Mouse (Mus musculus) heart, embryonic 13.5 days (tissue): ENCODE data around the gene Mfsd14a. TPM values are rescaled to one million over a fixed set of nuclear protein-coding genes. Genes with fewer than 3 reads are reported as not detected.

Source experiments
- ATAC-seq: fragments of 200-750 bp; cut with Nextera tagmentation; 2 replicates; pipeline ENCODE4 v1.8.0; 2017; ENCODE audit warnings: moderate TSS enrichment; ENCODE audit not compliant: insufficient number of reproducible peaks, low FRiP score, low TSS enrichment; ENCODE audit errors: extremely low read depth
- H3K27ac ChIP-seq: fragments of 300-500 bp; sonication (generic); replicated peaks from 2 replicates; pipeline ENCODE4 v1.5.1; 2015; ENCODE audit warnings: moderate library complexity, mild to moderate bottlenecking, inconsistent platforms
- H3K27me3 ChIP-seq: fragments of 300-500 bp; sonication (generic); replicated peaks from 2 replicates; pipeline ENCODE4 v1.6.1; 2015; ENCODE audit warnings: mild to moderate bottlenecking, inconsistent platforms
- H3K36me3 ChIP-seq: fragments of 300-500 bp; sonication (generic); 2 replicates; pipeline ENCODE4 v1.6.1; 2015; ENCODE audit warnings: mild to moderate bottlenecking, inconsistent platforms
- H3K4me1 ChIP-seq: fragments of 300-500 bp; sonication (generic); 2 replicates; pipeline ENCODE4 v1.6.1; 2015; ENCODE audit warnings: inconsistent platforms
- H3K4me2 ChIP-seq: fragments of 300-500 bp; sonication (generic); 2 replicates; pipeline ENCODE4 v1.6.1; 2015; ENCODE audit warnings: inconsistent platforms, mild to moderate bottlenecking, moderate library complexity
- H3K4me3 ChIP-seq: fragments of 300-500 bp; sonication (generic); 2 replicates; pipeline ENCODE4 v1.5.1; 2015; ENCODE audit warnings: moderate library complexity, mild to moderate bottlenecking, inconsistent platforms
- H3K9ac ChIP-seq: fragments of 300-500 bp; sonication (generic); 2 replicates; pipeline ENCODE4 v1.6.1; 2015; ENCODE audit warnings: inconsistent platforms, mild to moderate bottlenecking, moderate library complexity
- H3K9me3 ChIP-seq: fragments of 300-500 bp; sonication (generic); 2 replicates; pipeline ENCODE4 v1.6.1; 2016; ENCODE audit warnings: inconsistent platforms
- WGBS: fragments of 180-500 bp; shearing (Covaris S2); methylation state at CpG from one replicate; pipeline ENCODE4 v1.1.7; 2015; ENCODE audit warnings: mixed read lengths; 5-methylcytosine and 5-hydroxymethylcytosine counted together
- polyA plus RNA-seq: library from polyadenylated mRNA; unstranded; fragments of >200 nt; fragmentation: Nextera tagmentation; extraction: Ambion mirVana; gene quantifications from 2 replicates; pipeline ENCODE4 v1.2.1, GENCODE M21; 2015

Mfsd14a gene
- polyA plus RNA-seq, 1 experiment from 2014 or later: 49.7 TPM

- Histone ChIP-seq H3K9me3 (no peaks in the 10 kb centered on the region), H3K4me3 (no peak overlapping the region), H3K27me3 (no peaks in the 10 kb centered on the region), H3K4me1 (peaks cover 34% of the 10 kb centered on the region), H3K4me2 (no peak overlapping the region), H3K36me3 (peaks cover 41% of the 10 kb centered on the region), H3K27ac (no peak overlapping the region), H3K9ac (no peak overlapping the region)
- 93% methylated on average over 9 of the region's 9 CpGs for WGBS
- ATAC-seq: no peak
Measured at GRCm38 (mm10) chr3:116650698-116651097, 11.8 kb downstream of the Mfsd14a start.

- Histone ChIP-seq H3K4me2 (no peak overlapping the region), H3K36me3 (peaks cover 58% of the 10 kb centered on the region), H3K4me1 (peaks cover 26% of the 10 kb centered on the region), H3K9me3 (no peaks in the 10 kb centered on the region), H3K9ac (no peak overlapping the region), H3K4me3 (no peak overlapping the region), H3K27ac (no peak overlapping the region), H3K27me3 (no peaks in the 10 kb centered on the region)
- ATAC-seq: no peak
- 86% methylated on average over 7 of the region's 7 CpGs for WGBS
Measured at GRCm38 (mm10) chr3:116648805-116649204, 13.7 kb downstream of the Mfsd14a start.

- Histone ChIP-seq H3K27me3 (no peaks in the 10 kb centered on the region), H3K4me3 (no peak overlapping the region), H3K4me1 (peaks cover 4% of the 10 kb centered on the region; the same call in 1 of the 2 replicates), H3K4me2 (no peak overlapping the region), H3K36me3 (peaks cover 82% of the 10 kb centered on the region), H3K9ac (no peak overlapping the region), H3K27ac (no peak overlapping the region), H3K9me3 (no peaks in the 10 kb centered on the region)
- no peak for ATAC-seq
- 87% methylated on average over 1 of the region's 1 CpGs for WGBS
Measured at GRCm38 (mm10) chr3:116646387-116646786, 16.1 kb downstream of the Mfsd14a start.

- H3K27me3 ChIP-seq: no peaks in the 10 kb centered on the region
- ATAC-seq: no peak
- 79% methylated on average over 2 of the region's 2 CpGs for WGBS
- no peak overlapping the region for H3K4me2 ChIP-seq
- H3K4me3 ChIP-seq: no peak overlapping the region
- peaks cover 97% of the 10 kb centered on the region for H3K36me3 ChIP-seq
- no peaks in the 10 kb centered on the region for H3K9me3 ChIP-seq
- H3K27ac ChIP-seq: no peak overlapping the region
- no peak overlapping the region for H3K9ac ChIP-seq
- no peaks in the 10 kb centered on the region for H3K4me1 ChIP-seq
Measured at GRCm38 (mm10) chr3:116642373-116642772, 20.1 kb downstream of the Mfsd14a start.

- no peaks in the 10 kb centered on the region for H3K4me1 ChIP-seq
- WGBS: 90% methylated on average over 6 of the region's 6 CpGs
- H3K4me2 ChIP-seq: no peak overlapping the region
- H3K9me3 ChIP-seq: no peaks in the 10 kb centered on the region
- H3K27me3 ChIP-seq: no peaks in the 10 kb centered on the region
- no peak overlapping the region for H3K27ac ChIP-seq
- no peak overlapping the region for H3K4me3 ChIP-seq
- no peak for ATAC-seq
- H3K36me3 ChIP-seq: peaks cover 97% of the 10 kb centered on the region
- H3K9ac ChIP-seq: no peak overlapping the region
Measured at GRCm38 (mm10) chr3:116641811-116642371, 20.6 kb downstream of the Mfsd14a start.

GRCm38 (mm10) chr3:116640024-116640423 is 22.5 kb downstream of the Mfsd14a start:
- Histone ChIP-seq H3K4me3 (no peak overlapping the region), H3K9ac (no peak overlapping the region), H3K4me1 (0 out of 2 replicates have a peak, but pooled peaks cover 4% of the 10 kb centered on the region), H3K27me3 (no peaks in the 10 kb centered on the region), H3K27ac (no peak overlapping the region), H3K4me2 (no peak overlapping the region), H3K36me3 (peaks cover 97% of the 10 kb centered on the region), H3K9me3 (no peaks in the 10 kb centered on the region)
- 88% methylated on average over 1 of the region's 1 CpGs for WGBS
- no peak for ATAC-seq

- Histone ChIP-seq H3K27me3 (no peaks in the 10 kb centered on the region), H3K4me2 (no peak overlapping the region), H3K9me3 (no peaks in the 10 kb centered on the region), H3K27ac (no peak overlapping the region), H3K4me3 (no peak overlapping the region), H3K4me1 (0 out of 2 replicates have a peak, but pooled peaks cover 4% of the 10 kb centered on the region), H3K36me3 (peaks cover 98% of the 10 kb centered on the region), H3K9ac (no peak overlapping the region)
- ATAC-seq: no peak
- 89% methylated on average over 7 of the region's 7 CpGs for WGBS
Measured at GRCm38 (mm10) chr3:116638572-116638971, 23.9 kb downstream of the Mfsd14a start.

GRCm38 (mm10) chr3:116637693-116638476 is 24.6 kb downstream of the Mfsd14a start:
- Histone ChIP-seq H3K27ac (no peak overlapping the region), H3K27me3 (no peaks in the 10 kb centered on the region), H3K4me3 (no peak overlapping the region), H3K36me3 (peaks cover 98% of the 10 kb centered on the region), H3K9me3 (no peaks in the 10 kb centered on the region), H3K4me1 (0 out of 2 replicates have a peak, but pooled peaks cover 4% of the 10 kb centered on the region), H3K9ac (no peak overlapping the region), H3K4me2 (no peak overlapping the region)
- ATAC-seq: no peak
- 86% methylated on average over 9 of the region's 9 CpGs for WGBS

GRCm38 (mm10) chr3:116635799-116636198 is 26.7 kb downstream of the Mfsd14a start:
- peaks cover 5% of the 10 kb centered on the region for H3K4me1 ChIP-seq
- H3K27me3 ChIP-seq: no peaks in the 10 kb centered on the region
- no peaks in the 10 kb centered on the region for H3K9me3 ChIP-seq
- no peak overlapping the region for H3K27ac ChIP-seq
- no peak overlapping the region for H3K4me2 ChIP-seq
- H3K9ac ChIP-seq: no peak overlapping the region
- peaks cover 94% of the 10 kb centered on the region for H3K36me3 ChIP-seq
- 70% methylated on average over 5 of the region's 5 CpGs for WGBS
- ATAC-seq: no peak
- no peak overlapping the region for H3K4me3 ChIP-seq

- H3K9me3 ChIP-seq: no peaks in the 10 kb centered on the region
Measured at GRCm38 (mm10) chr3:116634853-116635252, 27.6 kb downstream of the Mfsd14a start.

GRCm38 (mm10) chr3:116634091-116634490 is 28.4 kb downstream of the Mfsd14a start:
- H3K27me3 ChIP-seq: no peaks in the 10 kb centered on the region
- no peak overlapping the region for H3K4me2 ChIP-seq
- peaks cover 86% of the 10 kb centered on the region for H3K36me3 ChIP-seq
- ATAC-seq: no peak
- H3K4me1 ChIP-seq: peaks cover 12% of the 10 kb centered on the region
- 91% methylated on average over 3 of the region's 3 CpGs for WGBS
- no peak overlapping the region for H3K27ac ChIP-seq
- H3K9ac ChIP-seq: no peak overlapping the region
- no peak overlapping the region for H3K4me3 ChIP-seq
- H3K9me3 ChIP-seq: no peaks in the 10 kb centered on the region

More at GRCm38 (mm10) chr3:116634853-116635252, 27.6 kb downstream of the Mfsd14a start:
- H3K36me3 ChIP-seq: peaks cover 93% of the 10 kb centered on the region
- ATAC-seq: no peak
- no peak overlapping the region for H3K27ac ChIP-seq
- WGBS: 86% methylated on average over 8 of the region's 8 CpGs
- H3K9ac ChIP-seq: no peak overlapping the region
- H3K4me3 ChIP-seq: no peak overlapping the region
- H3K4me2 ChIP-seq: no peak overlapping the region
- H3K27me3 ChIP-seq: no peaks in the 10 kb centered on the region
- H3K4me1 ChIP-seq: peaks cover 12% of the 10 kb centered on the region

GRCm38 (mm10) chr3:116632971-116633370 is 29.5 kb downstream of the Mfsd14a start:
- Histone ChIP-seq H3K9ac (no peak overlapping the region), H3K9me3 (no peaks in the 10 kb centered on the region), H3K36me3 (peaks cover 84% of the 10 kb centered on the region), H3K4me1 (peaks cover 12% of the 10 kb centered on the region), H3K27ac (no peak overlapping the region), H3K27me3 (no peaks in the 10 kb centered on the region), H3K4me3 (no peak overlapping the region), H3K4me2 (no peak overlapping the region)
- no peak for ATAC-seq
- WGBS: 85% methylated on average over 3 of the region's 3 CpGs
